Mouse (Mus musculus) embryonic facial prominence, embryonic 11.5 days (tissue): ENCODE data around the gene Gm5795. TPM values are rescaled to one million over a fixed set of nuclear protein-coding genes. Genes with fewer than 3 reads are reported as not detected.
"Not testable (repeated sequence)": the region's sequence is repeated elsewhere in the genome, so short reads cannot be mapped to it uniquely, and the experiment has no call there.

Source experiments
- ATAC-seq: fragments of 200-750 bp; cut with Nextera tagmentation; replicated peaks from 2 replicates; pipeline ENCODE4 v1.8.0; 2017; ENCODE audit warnings: low read depth; ENCODE audit not compliant: insufficient number of reproducible peaks, low FRiP score, low TSS enrichment
- DNase-seq: peaks from one replicate; pipeline ENCODE4 v3.0.0-alpha.2; 2015; ENCODE audit warnings: low spot score
- H3K27ac ChIP-seq: fragments of 300-500 bp; sonication (generic); replicated peaks from 2 replicates; pipeline ENCODE4 v1.5.1; 2014; ENCODE audit warnings: mild to moderate bottlenecking, low read depth, low read length, control low read depth
- H3K27me3 ChIP-seq: fragments of 300-500 bp; sonication (generic); 2 replicates; pipeline ENCODE4 v1.6.1; 2014; ENCODE audit warnings: mild to moderate bottlenecking, low read length, moderate library complexity, mixed read lengths; ENCODE audit not compliant: control insufficient read depth, insufficient read depth
- H3K36me3 ChIP-seq: fragments of 300-500 bp; sonication (generic); replicated peaks from 2 replicates; pipeline ENCODE4 v1.6.1; 2014; ENCODE audit warnings: low read depth, mild to moderate bottlenecking, low read length, moderate library complexity, mixed read lengths; ENCODE audit not compliant: control insufficient read depth, insufficient read depth
- H3K4me1 ChIP-seq: fragments of 300-500 bp; sonication (generic); 2 replicates; pipeline ENCODE4 v1.6.1; 2014; ENCODE audit warnings: low read length, mixed read lengths; ENCODE audit not compliant: control insufficient read depth, insufficient read depth
- H3K4me2 ChIP-seq: fragments of 300-500 bp; sonication (generic); 2 replicates; pipeline ENCODE4 v1.6.1; 2014; ENCODE audit warnings: low read depth, mild to moderate bottlenecking, control low read depth, low read length, moderate library complexity
- H3K4me3 ChIP-seq: fragments of 300-500 bp; sonication (generic); 2 replicates; pipeline ENCODE4 v1.5.1; 2014; ENCODE audit warnings: low read depth, low read length, control low read depth
- H3K9ac ChIP-seq: fragments of 300-500 bp; sonication (generic); replicated peaks from 2 replicates; pipeline ENCODE4 v1.6.1; 2014; ENCODE audit warnings: mild to moderate bottlenecking, control low read depth, low read length
- H3K9me3 ChIP-seq: fragments of 300-500 bp; sonication (generic); replicated peaks from 2 replicates; pipeline ENCODE4 v1.6.1; 2016; ENCODE audit warnings: mild to moderate bottlenecking, low read length, inconsistent platforms, mixed read lengths; ENCODE audit not compliant: control insufficient read depth
- WGBS: fragments of 180-500 bp; shearing (Covaris S2); extraction: QIAGEN DNeasy Blood & Tissue Kit; methylation state at CpG from one replicate; pipeline ENCODE4 v1.1.7; 2014; 5-methylcytosine and 5-hydroxymethylcytosine counted together
- polyA plus RNA-seq: library from polyadenylated mRNA; unstranded; fragments of >200 nt; fragmentation: Nextera tagmentation; extraction: Ambion mirVana; gene quantifications from 2 replicates; pipeline ENCODE4 v1.2.1, GENCODE M21; 2014

Gm5795 gene
- not detected in 2 replicates for polyA plus RNA-seq

GRCm38 (mm10) chr14:3187955-3188354, at the start of gene Gm5795:
TSS of gene Gm5795 (plus strand) at chr14:3188255.
- WGBS: no CpG with 5 or more reads among the region's 2 CpGs
- H3K9ac ChIP-seq, H3K27me3 ChIP-seq, H3K4me3 ChIP-seq, DNase-seq, H3K36me3 ChIP-seq, H3K4me2 ChIP-seq, H3K9me3 ChIP-seq, H3K4me1 ChIP-seq, H3K27ac ChIP-seq, ATAC-seq: not testable (repeated sequence)

DNA sequence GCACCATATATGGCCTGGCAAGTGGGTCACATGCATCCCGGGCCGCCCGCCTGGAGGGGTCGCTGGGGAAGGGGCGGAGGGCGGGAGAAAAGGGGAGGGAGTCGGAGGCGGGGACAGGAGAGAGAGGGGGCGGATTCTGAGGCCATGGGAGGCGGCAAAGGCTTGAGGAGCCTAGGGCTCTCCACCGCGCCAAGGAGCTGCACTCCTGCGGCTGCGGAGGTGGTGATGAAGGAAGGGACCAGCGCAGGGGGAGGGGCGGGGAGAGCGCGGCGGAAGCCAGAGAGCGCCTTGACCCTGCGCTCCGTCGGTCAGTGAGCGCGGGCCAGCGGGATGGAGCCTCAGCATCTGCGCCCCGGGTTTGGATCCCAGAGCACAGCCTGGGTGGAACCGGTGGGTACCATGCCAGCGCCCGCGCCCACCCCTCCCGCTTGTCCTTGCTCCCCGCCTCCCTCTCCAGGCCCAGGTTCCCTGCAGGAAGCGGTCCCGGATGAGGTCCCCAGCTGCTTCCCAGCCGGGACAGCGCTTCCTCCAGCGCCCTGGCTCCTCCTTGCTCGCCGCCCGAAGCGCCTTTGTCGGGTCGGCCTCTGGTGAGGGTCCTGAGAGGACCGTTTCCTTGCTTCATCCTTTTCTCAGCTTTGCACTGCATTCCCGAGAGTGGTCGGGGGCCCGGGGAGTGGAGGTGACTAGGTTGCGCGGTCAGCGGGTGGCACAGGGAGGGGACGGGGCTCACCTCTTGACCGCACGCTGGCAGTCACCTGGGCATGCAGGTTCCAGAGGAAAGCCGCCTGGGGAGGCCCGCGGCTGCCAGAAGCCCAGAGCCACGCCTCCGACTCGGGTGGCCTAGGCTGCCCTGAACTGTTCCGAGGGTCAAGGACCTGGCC, 20.5 kb downstream of the Gm5795 start, which contains the start of gene D830030K20Rik:
Gene D830030K20Rik (plus strand): TSS at position 217 of the 881 bp plus-strand sequence.
- DNase-seq: peak; percentile 2
- H3K27me3 ChIP-seq, ATAC-seq, H3K4me1 ChIP-seq, H3K9me3 ChIP-seq, H3K36me3 ChIP-seq, H3K27ac ChIP-seq: not testable (repeated sequence)
- peak within 1 kb of the TSS; percentile 60 for H3K4me2 ChIP-seq
- WGBS: under 1% methylated on average over 18 of the region's 62 CpGs
- 0 out of 2 replicates have a peak within 1 kb of the TSS, but pooled peaks have one; percentile 23 for H3K9ac ChIP-seq
- peak within 1 kb of the TSS; percentile 34 for H3K4me3 ChIP-seq

DNA sequence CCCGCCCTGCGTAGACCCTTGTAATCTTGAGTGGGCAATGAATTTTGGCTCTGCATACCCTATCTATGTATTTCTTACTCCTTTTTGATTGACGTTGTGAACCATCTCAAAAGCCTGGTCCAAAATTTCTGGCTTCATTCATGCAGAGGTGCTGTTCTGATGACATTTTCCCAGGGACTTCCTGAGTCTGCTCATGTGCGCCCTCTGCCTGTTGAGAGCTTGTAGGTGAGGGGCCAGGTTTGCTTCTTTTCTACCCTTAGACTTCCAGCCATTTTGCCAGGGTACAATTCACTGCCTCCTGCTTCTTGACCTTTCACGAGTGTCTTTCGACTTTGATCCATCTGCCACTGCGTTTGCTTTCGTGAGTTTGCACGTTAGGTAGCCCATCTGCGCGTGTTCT, 21.3 kb downstream of the Gm5795 start:
- not testable (repeated sequence) for H3K27me3 ChIP-seq, H3K9me3 ChIP-seq, H3K4me3 ChIP-seq, H3K27ac ChIP-seq, H3K4me2 ChIP-seq, H3K4me1 ChIP-seq, H3K9ac ChIP-seq, H3K36me3 ChIP-seq, ATAC-seq
- peak; percentile 56 for DNase-seq
- 10% methylated on average over 9 of the region's 11 CpGs for WGBS

Other genes with a start within 250 kb of the Gm5795 start
- 0.11 TPM in 1 of 2 replicates, not detected in the other for gene Gm2888, start 158.3 kb upstream of the Gm5795 start, polyA plus RNA-seq
- gene Gm2897, start 139.0 kb upstream of the Gm5795 start, polyA plus RNA-seq: 4.6 and 5.1 TPM in 2 replicates
- 0.20 TPM in 1 of 2 replicates, not detected in the other for gene Gm10340, start 54.3 kb upstream of the Gm5795 start, polyA plus RNA-seq
- gene D830030K20Rik, start 20.2 kb downstream of the Gm5795 start, polyA plus RNA-seq: 8.3 and 10.6 TPM in 2 replicates
- gene Gm2956, start 144.4 kb downstream of the Gm5795 start, polyA plus RNA-seq: not detected in 2 replicates
- gene Gm10413, start 206.8 kb downstream of the Gm5795 start, polyA plus RNA-seq: not detected in 2 replicates
- gene Gm10409, start 224.4 kb downstream of the Gm5795 start, polyA plus RNA-seq: 2.4 and 2.5 TPM in 2 replicates
- 0.45 and 1.6 TPM in 2 replicates for gene Gm3005, start 239.8 kb downstream of the Gm5795 start, polyA plus RNA-seq